Mouse (Mus musculus) thymus, adult 18-20 months (tissue): ENCODE results near the gene Cd207.
"Not testable (repeated sequence)": the region's sequence is repeated elsewhere in the genome, so short reads cannot be mapped to it uniquely, and the experiment has no call there.

ENCODE experiments used
- DNase-seq, 2 experiments: peaks; one replicate each; pipeline ENCODE4 v3.0.0; 2022; ENCODE audit warnings: mixed read lengths in 2 of 2

Gene Cd207

DNA sequence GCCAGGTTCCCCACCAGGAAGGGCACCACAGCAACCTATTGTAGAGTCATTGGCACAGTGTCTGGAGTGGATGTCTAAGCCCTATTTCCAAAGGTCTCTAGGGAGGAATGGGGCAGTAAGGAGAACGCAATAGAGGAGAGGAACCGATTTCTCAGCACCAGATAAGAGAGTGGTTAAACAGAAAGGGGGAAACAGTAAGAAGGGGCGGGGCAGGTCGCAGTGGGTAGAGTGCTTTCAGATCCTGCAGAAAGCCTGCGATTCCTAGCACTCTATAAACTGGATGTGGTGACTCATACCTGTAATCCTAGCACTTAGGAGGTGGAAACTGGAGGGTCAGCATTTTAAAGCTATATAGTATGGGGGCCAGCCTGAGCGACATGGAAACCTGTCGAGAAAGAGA, 19.0 kb upstream of the Cd207 start:
- DNase-seq: no peak

DNA sequence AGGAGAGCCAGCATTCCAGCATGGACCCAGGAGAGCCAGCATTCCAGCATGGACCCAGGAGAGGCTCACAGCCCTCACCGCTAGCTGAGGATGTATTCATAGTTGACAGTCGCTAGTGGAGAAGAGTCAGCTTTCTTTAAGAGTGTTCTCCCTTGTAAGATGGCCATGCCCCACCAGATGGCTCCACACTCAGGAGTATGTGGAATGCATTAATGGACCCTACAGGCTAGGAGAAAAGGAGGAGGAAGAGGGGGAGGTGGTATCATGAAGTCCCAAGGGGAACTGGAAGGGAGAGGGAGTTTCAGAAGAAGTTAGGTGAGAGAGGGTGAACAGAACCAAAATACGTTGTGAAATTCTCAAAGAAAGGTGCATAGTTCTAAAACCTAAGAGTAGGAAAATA, 18.1 kb upstream of the Cd207 start:
- no peak for DNase-seq

DNA sequence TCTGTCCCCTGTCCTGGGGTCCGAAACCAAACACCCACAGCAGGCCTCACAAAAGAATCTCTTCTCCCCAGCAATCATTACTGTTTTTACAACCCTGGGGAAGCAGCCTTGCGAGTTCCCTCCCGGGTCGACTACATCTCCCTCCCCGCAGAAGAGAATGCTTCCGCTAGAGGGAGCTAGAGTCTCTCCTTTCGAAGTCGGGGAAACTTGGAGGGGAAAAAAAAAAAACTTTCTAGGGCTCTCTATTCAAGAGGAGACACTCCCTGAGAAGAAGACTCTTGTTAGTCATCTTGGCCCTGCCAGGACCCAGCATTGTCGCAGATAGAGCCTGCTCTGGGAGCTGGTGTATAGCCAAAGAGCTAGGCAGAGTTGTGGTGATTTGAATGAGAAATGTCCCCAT, 16.2 kb upstream of the Cd207 start:
- no peak for DNase-seq

DNA sequence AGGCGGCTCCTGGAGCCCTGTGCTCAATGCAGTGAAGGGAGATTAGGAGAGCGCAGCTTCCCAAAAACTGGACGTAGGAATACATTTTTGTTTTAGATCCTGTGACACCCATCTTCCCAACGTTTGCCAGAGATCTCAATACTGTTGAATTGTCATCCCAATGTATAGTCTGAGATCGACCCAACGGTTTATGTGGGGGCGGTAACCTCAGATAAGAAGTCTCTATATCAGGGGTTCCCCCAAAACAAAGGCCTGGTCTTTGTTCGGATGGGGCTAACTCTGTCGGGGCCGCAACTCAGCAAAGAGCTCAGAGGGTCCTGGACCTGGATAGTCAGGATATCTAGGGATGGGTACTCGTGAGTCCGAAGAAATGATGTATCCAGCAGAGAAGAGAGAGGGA, 15.3 kb upstream of the Cd207 start:
- DNase-seq: no peak

DNA sequence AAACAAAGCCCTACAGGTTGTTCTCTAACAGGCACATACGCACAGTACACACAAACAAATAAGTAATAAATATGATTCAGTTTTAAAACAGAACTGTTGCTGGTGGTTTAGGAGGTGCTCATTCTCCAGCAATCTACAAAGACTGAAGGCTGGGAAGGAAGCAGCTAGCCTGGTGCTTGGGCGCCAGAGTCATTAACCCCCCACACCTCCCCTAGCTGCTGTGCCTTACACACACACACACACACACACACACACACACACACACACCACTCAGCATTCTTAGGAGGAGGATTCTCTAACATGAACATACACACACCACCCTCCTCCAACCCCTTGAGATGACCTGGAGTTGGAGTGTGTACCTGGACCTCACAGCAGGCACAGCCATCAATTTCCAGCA, 13.3 kb upstream of the Cd207 start:
- no peak for DNase-seq

DNA sequence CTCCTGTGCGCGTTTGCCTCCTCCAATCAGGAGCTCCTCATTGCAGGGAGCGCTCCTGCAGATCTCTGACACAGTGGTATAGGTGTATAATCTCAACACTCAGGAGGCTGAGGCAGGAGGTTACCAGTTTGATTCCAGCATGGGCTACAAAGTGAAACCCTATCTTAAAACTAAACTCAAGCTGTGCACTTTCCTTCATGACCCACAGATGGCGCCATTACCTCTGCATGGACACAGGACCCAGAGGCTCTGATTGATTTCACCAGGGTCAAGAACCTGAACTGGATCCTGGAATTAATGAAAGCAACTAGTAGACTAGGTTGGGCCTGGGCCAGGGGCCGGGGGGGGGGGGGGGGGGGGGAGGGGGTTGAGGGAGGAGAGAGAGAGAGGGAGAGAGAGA, 12.6 kb upstream of the Cd207 start:
- DNase-seq: no peak

DNA sequence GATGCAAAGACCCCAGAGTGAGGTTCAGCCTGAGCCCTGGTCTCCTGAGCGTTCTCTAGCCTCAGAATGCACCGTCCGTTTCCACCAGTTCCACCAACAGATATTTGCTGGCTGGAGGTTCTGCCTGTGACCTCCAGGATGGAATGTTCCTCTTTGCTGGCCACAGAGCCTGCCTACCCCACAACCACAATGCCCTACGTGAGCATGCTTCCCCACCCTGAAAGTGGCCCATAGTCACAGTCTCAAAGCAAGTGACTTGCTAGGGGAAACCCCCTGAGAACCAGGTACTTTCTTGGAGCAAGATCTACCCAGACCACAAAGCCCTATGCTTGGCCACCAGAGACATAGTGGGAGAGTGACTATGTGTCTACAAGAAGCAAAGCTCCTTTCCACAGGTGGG, 11.7 kb upstream of the Cd207 start:
- DNase-seq: no peak

DNA sequence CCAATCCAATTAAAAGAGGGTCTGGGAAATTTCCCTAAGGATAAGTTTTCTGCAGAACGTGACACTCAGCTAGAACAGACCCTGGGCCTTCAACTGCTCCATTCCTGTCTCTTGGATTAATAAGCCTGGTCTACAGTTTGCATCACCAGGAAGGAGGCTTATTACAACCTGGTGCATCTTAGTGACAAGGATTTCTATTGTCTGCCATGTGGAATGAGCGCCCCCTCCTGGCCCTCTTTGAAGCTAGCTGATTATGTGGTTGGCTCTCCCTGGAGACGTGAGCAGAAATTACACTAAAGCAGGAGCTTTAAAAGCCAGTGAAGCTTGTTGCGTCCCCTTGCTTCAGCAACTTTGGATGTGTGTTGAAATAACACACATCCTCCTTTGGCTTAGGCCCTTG, 4.3 kb downstream of the Cd207 start:
- DNase-seq: peak; percentile 38 to 40

DNA sequence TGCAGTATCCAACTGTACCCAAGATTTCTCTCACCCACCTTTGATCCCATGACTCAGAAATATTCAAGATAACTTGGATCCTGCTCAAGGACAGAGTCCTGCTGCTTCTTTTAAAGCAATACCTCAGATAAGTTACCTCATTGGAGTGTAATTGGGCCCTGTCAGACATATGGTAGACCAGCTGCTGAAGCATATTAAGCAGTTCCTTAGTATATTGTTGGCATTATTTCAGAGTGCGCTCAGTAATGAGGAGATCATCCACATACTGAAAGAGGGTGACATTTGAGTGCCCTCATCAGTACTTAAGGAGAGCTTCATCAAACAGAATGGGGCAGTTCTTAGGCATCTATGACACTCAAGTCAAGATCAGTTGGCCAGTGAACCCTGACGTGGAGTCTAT, 12.6 kb downstream of the Cd207 start:
- no peak for DNase-seq

DNA sequence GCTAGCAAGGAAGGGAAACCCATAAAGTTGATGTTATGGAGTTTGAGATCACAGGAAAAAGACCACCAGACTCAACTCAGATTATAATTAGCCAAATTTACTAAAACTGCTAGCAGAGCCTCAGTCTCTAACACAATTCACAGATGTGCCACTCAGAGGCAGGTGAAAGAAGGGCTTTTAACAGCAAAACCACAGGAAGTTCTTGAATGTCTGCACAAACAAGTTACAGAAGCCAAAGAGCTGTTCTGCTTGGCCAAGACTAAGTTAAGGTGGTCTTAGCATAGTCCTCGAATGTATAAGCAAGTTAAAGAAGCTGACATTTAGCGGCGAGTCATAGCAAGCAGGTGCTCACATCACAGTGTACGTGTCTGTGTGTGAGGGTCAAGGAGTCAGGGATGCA, 16.8 kb downstream of the Cd207 start:
- peak in 1 of 2 experiments; percentile 18 for DNase-seq

DNA sequence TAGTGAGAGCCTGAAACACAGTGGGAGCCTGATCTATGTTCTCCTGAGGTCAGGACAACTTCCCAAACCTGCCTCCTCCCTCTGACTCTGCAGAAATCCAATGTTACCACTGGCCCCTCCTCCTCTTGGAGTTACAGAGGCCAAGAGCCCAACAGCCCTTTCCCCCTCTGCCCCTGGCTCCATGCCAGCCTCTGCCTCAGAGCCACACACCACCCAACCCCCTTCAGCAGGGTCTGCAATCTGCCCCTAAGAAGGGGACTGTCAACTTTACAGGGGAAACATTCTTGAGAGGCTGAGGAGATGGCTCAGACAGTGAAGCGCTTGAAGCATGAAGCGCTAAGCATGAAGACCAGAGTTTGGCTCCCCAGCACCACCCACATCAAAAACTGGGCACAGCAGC, 21.6 kb downstream of the Cd207 start, which contains the start of gene Clec4f:
Gene Clec4f (minus strand): TSS at position 101 of the 400 bp plus-strand sequence.
- no peak for DNase-seq

DNA sequence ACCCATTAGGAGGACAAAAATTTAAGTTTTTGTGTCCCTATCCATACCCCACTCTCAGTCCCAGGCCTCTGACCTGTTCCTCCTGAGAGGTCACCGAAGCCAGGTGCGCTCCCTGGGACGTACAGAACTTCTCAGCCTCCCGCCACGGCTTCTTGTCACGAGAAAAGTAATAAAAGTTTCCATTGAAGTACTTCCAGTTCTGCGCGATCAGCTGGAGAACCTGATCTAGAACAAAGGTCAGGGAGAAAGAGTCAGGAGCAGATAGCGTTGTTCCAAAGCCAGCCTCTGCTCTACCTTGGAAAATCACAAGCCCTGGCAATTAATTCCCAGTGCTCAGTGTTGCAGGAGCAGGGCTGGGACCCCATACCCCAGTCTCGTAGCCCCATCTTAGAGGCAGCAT, 30.9 kb downstream of the Cd207 start:
- no peak for DNase-seq

DNA sequence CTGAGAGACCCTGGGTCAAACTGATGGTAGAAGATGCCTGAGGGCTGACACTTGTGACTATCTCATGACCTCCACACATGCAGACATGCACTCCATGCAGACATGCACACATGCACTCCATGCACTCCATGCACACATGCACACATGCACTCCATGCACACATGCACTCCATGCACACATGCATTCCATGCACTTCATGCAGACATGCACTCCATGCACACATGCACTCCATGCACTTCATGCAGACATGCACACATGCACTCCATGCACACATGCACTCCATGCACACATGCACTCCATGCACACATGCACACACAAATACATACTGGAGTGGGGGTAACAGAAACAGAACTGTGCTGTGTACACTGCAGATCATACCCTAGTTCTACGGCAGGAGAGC, 42.3 kb downstream of the Cd207 start:
- DNase-seq: no peak

DNA sequence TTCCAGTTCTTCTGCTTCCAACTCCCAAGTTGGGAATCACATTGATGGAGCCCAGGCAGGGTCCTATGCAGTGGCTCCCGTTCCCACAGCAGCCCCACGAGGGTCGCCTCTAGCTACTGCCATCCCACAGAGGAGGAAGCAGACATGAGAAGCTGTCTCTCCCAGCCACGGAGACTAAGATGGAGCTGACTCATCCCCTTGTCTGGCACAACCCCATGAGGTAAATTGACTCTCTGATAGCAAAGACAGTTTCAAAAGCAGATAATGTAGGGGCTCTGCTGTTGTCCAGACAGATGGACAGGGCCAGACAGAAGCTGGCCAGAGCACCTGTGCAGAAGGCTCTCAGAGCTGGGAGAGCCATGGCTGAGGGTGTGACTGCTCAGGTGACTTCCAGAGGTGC, 43.0 kb downstream of the Cd207 start:
- DNase-seq: not testable (repeated sequence)

DNA sequence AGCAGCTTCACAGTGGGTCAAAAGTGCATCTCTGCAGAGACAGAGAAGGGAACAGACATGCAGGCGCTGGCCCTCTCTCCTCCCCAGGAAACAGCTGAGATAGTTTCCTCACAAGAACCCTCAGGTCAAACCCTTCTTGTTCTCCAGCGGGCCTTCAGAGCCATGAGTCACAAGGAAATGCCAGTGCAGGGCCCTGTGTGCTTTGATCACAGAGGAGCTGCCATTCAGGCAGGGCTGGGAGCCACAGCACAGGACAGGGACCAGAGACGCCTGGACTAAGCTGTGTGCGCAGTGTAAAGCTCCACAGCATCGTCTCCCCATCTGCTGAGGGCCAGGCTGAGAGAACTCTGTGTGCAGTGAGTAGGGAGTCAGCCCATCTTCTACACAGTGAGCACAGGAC, 43.6 kb downstream of the Cd207 start:
- not testable (repeated sequence) for DNase-seq

DNA sequence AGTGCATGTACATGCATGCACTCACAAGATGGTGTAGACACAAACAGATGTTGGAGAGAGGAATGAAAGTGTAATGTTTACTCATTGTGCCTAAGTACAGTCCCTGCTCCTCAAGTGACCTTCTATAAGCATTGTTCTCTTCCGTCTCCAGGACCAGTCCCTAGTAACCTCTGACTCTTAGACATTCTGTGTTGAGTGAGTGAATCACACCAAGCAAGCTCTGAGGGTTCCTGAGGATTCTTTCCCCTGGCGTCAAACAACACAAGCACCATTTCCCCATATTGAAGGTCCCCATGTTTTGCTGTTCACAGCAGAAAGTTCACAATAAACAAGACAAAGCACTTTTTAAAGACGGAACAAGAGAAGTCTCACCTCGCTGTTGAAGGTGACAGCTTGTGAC, 45.8 kb downstream of the Cd207 start:
- DNase-seq: no peak

DNA sequence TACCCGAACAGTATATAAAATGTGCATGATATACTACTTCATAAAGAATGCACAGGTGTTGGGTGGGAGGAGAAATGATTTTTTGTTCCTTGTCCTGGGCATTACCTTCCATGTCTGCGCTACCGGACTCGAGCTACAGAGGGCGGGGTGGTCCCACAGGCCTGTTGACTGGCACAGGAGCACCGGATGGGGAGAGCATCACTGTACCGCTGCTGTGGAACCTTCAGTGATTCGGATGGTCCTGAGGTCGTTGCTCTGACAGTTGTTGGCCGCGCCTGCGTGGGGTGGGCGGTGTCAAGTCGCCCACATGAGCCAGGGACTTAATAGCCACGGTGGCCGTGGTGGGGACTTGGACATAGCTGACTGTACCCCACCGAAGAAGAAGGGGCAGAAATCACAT, 50.9 kb downstream of the Cd207 start:
- no peak for DNase-seq
